ENCODE assay signal across 8 mouse cellular contexts in genomic region chr2:180025861-180026200, GRCm38 (mm10). TPM values are rescaled to one million over a fixed set of nuclear protein-coding genes. Genes with fewer than 3 reads are reported as not detected.
DNase-seq lines count a peak whose midpoint lies in the region; ATAC-seq and TF ChIP-seq lines count a peak whose summit lies in the region.

No protein-coding gene starts in this region.

- TF ChIP-seq EP300 in MEL (IDR thresholded peaks at IDR 0.05; ENCODE audit: low read depth in 1 of 2, low read length in 2 of 2): no peak

- no peak overlapping the region for H3K27ac ChIP-seq in heart, embryonic 16.5 days (ENCODE audit: low read length)
- H3K27ac ChIP-seq in MEL (ENCODE audit: control insufficient read depth, low read depth, low read length): no peak overlapping the region
- peak overlapping the region; percentile 97 for H3K27ac ChIP-seq in hindbrain, embryonic 12.5 days
- peak overlapping the region; percentile 95 for H3K27ac ChIP-seq in midbrain, embryonic 12.5 days (replicated peaks)

- peak overlapping the region; percentile 92 for H3K4me2 ChIP-seq in heart, embryonic 16.5 days (ENCODE audit: low read depth, low read length)
- H3K4me2 ChIP-seq in hindbrain, embryonic 12.5 days (replicated peaks): peak overlapping the region; percentile 91
- peak overlapping the region; percentile 95 for H3K4me2 ChIP-seq in midbrain, embryonic 12.5 days (replicated peaks)

- no peaks in the 10 kb centered on the region for H3K27me3 ChIP-seq in heart, embryonic 16.5 days (ENCODE audit: control insufficient read depth, insufficient read depth, low read length)
- peaks cover 2 to 5% of the 10 kb centered on the region in 2 experiments; a peak in 3 of 4 replicates for H3K27me3 ChIP-seq in MEL (ENCODE audit: control insufficient read depth in 1 of 2, insufficient read depth in 2 of 2, low read length in 2 of 2)
- peaks cover 28% of the 10 kb centered on the region for H3K27me3 ChIP-seq in hindbrain, embryonic 12.5 days
- peaks cover 29% of the 10 kb centered on the region for H3K27me3 ChIP-seq in midbrain, embryonic 12.5 days

- TF ChIP-seq RAD21 in MEL (IDR thresholded peaks at IDR 0.05; ENCODE audit: low read depth, low read length): no peak

- no peaks in the 10 kb centered on the region for H3K9me3 ChIP-seq in heart, embryonic 16.5 days (replicated peaks; ENCODE audit: control insufficient read depth, low read length)
- H3K9me3 ChIP-seq in MEL (replicated peaks; ENCODE audit: insufficient read depth, low read length): no peaks in the 10 kb centered on the region
- H3K9me3 ChIP-seq in hindbrain, embryonic 12.5 days (replicated peaks): no peaks in the 10 kb centered on the region
- no peaks in the 10 kb centered on the region for H3K9me3 ChIP-seq in midbrain, embryonic 12.5 days

- H3K36me3 ChIP-seq in heart, embryonic 16.5 days (ENCODE audit: control insufficient read depth, insufficient read depth): peaks cover 14% of the 10 kb centered on the region
- H3K36me3 ChIP-seq in MEL (ENCODE audit: control insufficient read depth in 1 of 2, insufficient read depth in 2 of 2, low read length in 2 of 2): peaks cover 7 to 13% of the 10 kb centered on the region in 2 experiments; a peak in 3 of 4 replicates
- H3K36me3 ChIP-seq in hindbrain, embryonic 12.5 days: peaks cover 36% of the 10 kb centered on the region
- peaks cover 42% of the 10 kb centered on the region for H3K36me3 ChIP-seq in midbrain, embryonic 12.5 days

- TF ChIP-seq CTCF in MEL (IDR thresholded peaks at IDR 0.05 in 2 of 3, conservative IDR thresholded peaks at IDR 0.05 in 1 of 3; ENCODE audit: control insufficient read depth in 1 of 3, insufficient read depth in 1 of 3, low read depth in 2 of 3, low read length in 3 of 3, poor library complexity in 1 of 3, severe bottlenecking in 1 of 3): no peak

- 13% methylated on average over 6 of the region's 6 CpGs for WGBS in heart, embryonic 16.5 days
- WGBS in hindbrain, embryonic 12.5 days: 6% methylated on average over 6 of the region's 6 CpGs
- 8% methylated on average over 6 of the region's 6 CpGs for WGBS in midbrain, embryonic 12.5 days

- peak overlapping the region; percentile 90 for H3K9ac ChIP-seq in heart, embryonic 16.5 days (ENCODE audit: low read length)
- peak overlapping the region; percentile 79 for H3K9ac ChIP-seq in MEL (ENCODE audit: control insufficient read depth, low read depth, low read length, poor library complexity, severe bottlenecking)
- peak overlapping the region; percentile 94 for H3K9ac ChIP-seq in hindbrain, embryonic 12.5 days
- H3K9ac ChIP-seq in midbrain, embryonic 12.5 days (replicated peaks): peak overlapping the region; percentile 99

- ATAC-seq in heart, embryonic 16.5 days (replicated peaks; ENCODE audit: extremely low read depth, insufficient read depth, low FRiP score): no peak
- no peak for ATAC-seq in hindbrain, embryonic 12.5 days (ENCODE audit: low FRiP score)
- no peak for ATAC-seq in midbrain, embryonic 12.5 days (ENCODE audit: low FRiP score, low read depth)

- DNase-seq in heart, postnatal 4 days: no peak
- no peak for DNase-seq in MEL (ENCODE audit: low read depth, low spot score)
- DNase-seq in frontal cortex, postnatal 36 days (ENCODE audit: low spot score in 2 of 2): no peak
- DNase-seq in cerebellum, postnatal 25 days: no peak
- no peak for DNase-seq in left cerebral cortex, postnatal 14 days (ENCODE audit: low spot score in 2 of 2)

- H3K4me1 ChIP-seq in heart, embryonic 16.5 days (ENCODE audit: control insufficient read depth, insufficient read depth, low read length): peaks cover 33% of the 10 kb centered on the region
- peaks cover 3 to 16% of the 10 kb centered on the region in 2 experiments for H3K4me1 ChIP-seq in MEL (ENCODE audit: control insufficient read depth in 1 of 2, insufficient read depth in 2 of 2, low read length in 2 of 2)
- H3K4me1 ChIP-seq in hindbrain, embryonic 12.5 days: peaks cover 39% of the 10 kb centered on the region
- H3K4me1 ChIP-seq in midbrain, embryonic 12.5 days: peaks cover 38% of the 10 kb centered on the region

- peaks cover 32% of the 10 kb centered on the region for H3K79me2 ChIP-seq in MEL (ENCODE audit: control insufficient read depth, insufficient read depth, low read length, poor library complexity)

- H3K4me3 ChIP-seq in heart, embryonic 16.5 days (ENCODE audit: low read length): peak overlapping the region; percentile 91
- peak overlapping the region; percentile 75 to 80 for H3K4me3 ChIP-seq in MEL (ENCODE audit: control insufficient read depth in 1 of 2, insufficient read depth in 1 of 2, low read depth in 2 of 2, low read length in 2 of 2)
- peak overlapping the region; percentile 72 for H3K4me3 ChIP-seq in hindbrain, embryonic 12.5 days
- peak overlapping the region; percentile 98 for H3K4me3 ChIP-seq in midbrain, embryonic 12.5 days

- no peak for TF ChIP-seq POLR2A in MEL (IDR thresholded peaks at IDR 0.05; ENCODE audit: control insufficient read depth in 1 of 2, insufficient read depth in 1 of 2, low read depth in 1 of 2, low read length in 2 of 2, poor library complexity in 1 of 2)

- intact Hi-C loops in left cerebral cortex, postnatal 14 days (cut with DNase I): loop anchor here (1.0 to 2.0 kb wide), 3 partner anchors 16 to 109 kb away; partner anchors contain the start of genes Psma7, Ss18l1 and Taf4

TF ChIP-seq in MEL, 35 proteins besides CTCF, POLR2A, EP300 and RAD21 (continues in another document):
- TF ChIP-seq MAZ (IDR thresholded peaks at IDR 0.05; ENCODE audit: low read depth, low read length) (no peak), MEF2A (IDR thresholded peaks at IDR 0.05; ENCODE audit: extremely low read depth, insufficient replicate concordance, low read depth, low read length, poor library complexity, severe bottlenecking) (no peak), NRF1 (IDR thresholded peaks at IDR 0.05; ENCODE audit: insufficient read depth, low read depth, low read length, poor library complexity, severe bottlenecking) (no peak), MAFK (IDR thresholded peaks at IDR 0.05; ENCODE audit: borderline replicate concordance, low read depth, low read length) (no peak), GABPA (IDR thresholded peaks at IDR 0.05; ENCODE audit: low read depth, low read length) (no peak), HCFC1 (IDR thresholded peaks at IDR 0.05; ENCODE audit: low read depth, low read length) (no peak), CHD1 (IDR thresholded peaks at IDR 0.05; ENCODE audit: low read depth, low read length) (no peak), MXI1 (IDR thresholded peaks at IDR 0.05; ENCODE audit: low read depth, low read length) (no peak)

RNA-seq across cellular contexts. Expression of gene Lsm14b, which starts 1.0 kb away (rescaled TPM):
- 4.5 and 6.7 TPM in 2 replicates for polyA plus RNA-seq in heart, embryonic 16.5 days (2015; fragmentation: Nextera tagmentation; extraction: Ambion mirVana)
- total RNA-seq in heart, postnatal 4 days (2021): 10 to 100 TPM; 48.7 to 49.8 TPM
- 33.9 and 34.2 TPM in 2 replicates for total RNA-seq in MEL (2012; rRNA removed)
- 10 to 100 TPM in 1 of 2 experiments, not detected in 1; 44.4 TPM for polyA plus RNA-seq in MEL (2012; ENCODE audit: insufficient read depth in 1 of 2, insufficient read length in 2 of 2, low read depth in 1 of 2, low replicate concordance in 2 of 2, missing spikeins in 1 of 2)
- 14.1 and 16.7 TPM in 2 replicates for polyA plus RNA-seq in hindbrain, embryonic 12.5 days (2016; fragmentation: Nextera tagmentation; extraction: Ambion mirVana)
- polyA plus RNA-seq in midbrain, embryonic 12.5 days (2016; fragmentation: Nextera tagmentation; extraction: Ambion mirVana): 16.9 and 19.5 TPM in 2 replicates
- total RNA-seq in left cerebral cortex, postnatal 14 days (2021): 100 to 1,000 TPM; 129 to 133 TPM

RNA-seq across cellular contexts. Expression of gene Psma7, which starts 16.4 kb away (rescaled TPM):
- 389 and 421 TPM in 2 replicates for polyA plus RNA-seq in heart, embryonic 16.5 days (2015; fragmentation: Nextera tagmentation; extraction: Ambion mirVana)
- 100 to 1,000 TPM; 174 to 190 TPM for total RNA-seq in heart, postnatal 4 days (2021)
- 515 and 606 TPM in 2 replicates for total RNA-seq in MEL (2012; rRNA removed)
- 100 to 1,000 TPM; 394 to 458 TPM for polyA plus RNA-seq in MEL (2012; ENCODE audit: insufficient read depth in 1 of 2, insufficient read length in 2 of 2, low read depth in 1 of 2, low replicate concordance in 2 of 2, missing spikeins in 1 of 2)
- 630 and 656 TPM in 2 replicates for polyA plus RNA-seq in hindbrain, embryonic 12.5 days (2016; fragmentation: Nextera tagmentation; extraction: Ambion mirVana)
- polyA plus RNA-seq in midbrain, embryonic 12.5 days (2016; fragmentation: Nextera tagmentation; extraction: Ambion mirVana): 613 and 651 TPM in 2 replicates
- total RNA-seq in left cerebral cortex, postnatal 14 days (2021): 100 to 1,000 TPM; 190 to 195 TPM

RNA-seq across cellular contexts. Expression of gene Ss18l1, which starts 16.5 kb away (rescaled TPM):
- polyA plus RNA-seq in heart, embryonic 16.5 days (2015; fragmentation: Nextera tagmentation; extraction: Ambion mirVana): 3.2 and 3.5 TPM in 2 replicates
- total RNA-seq in heart, postnatal 4 days (2021): 1 to 10 TPM; 4.0 TPM
- 2.8 and 3.1 TPM in 2 replicates for total RNA-seq in MEL (2012; rRNA removed)
- 1 to 10 TPM in 1 of 2 experiments, not detected in 1; 4.3 TPM for polyA plus RNA-seq in MEL (2012; ENCODE audit: insufficient read depth in 1 of 2, insufficient read length in 2 of 2, low read depth in 1 of 2, low replicate concordance in 2 of 2, missing spikeins in 1 of 2)
- polyA plus RNA-seq in hindbrain, embryonic 12.5 days (2016; fragmentation: Nextera tagmentation; extraction: Ambion mirVana): 32.9 and 37.7 TPM in 2 replicates
- 30.2 and 32.5 TPM in 2 replicates for polyA plus RNA-seq in midbrain, embryonic 12.5 days (2016; fragmentation: Nextera tagmentation; extraction: Ambion mirVana)
- total RNA-seq in left cerebral cortex, postnatal 14 days (2021): 10 to 100 TPM; 33.8 to 35.0 TPM

RNA-seq across cellular contexts. Expression of gene Mtg2, which starts 44.6 kb away (rescaled TPM):
- 30.2 and 30.8 TPM in 2 replicates for polyA plus RNA-seq in heart, embryonic 16.5 days (2015; fragmentation: Nextera tagmentation; extraction: Ambion mirVana)
- 10 to 100 TPM; 14.2 to 16.5 TPM for total RNA-seq in heart, postnatal 4 days (2021)
- total RNA-seq in MEL (2012; rRNA removed): 35.2 and 41.2 TPM in 2 replicates
- polyA plus RNA-seq in MEL (2012; ENCODE audit: insufficient read depth in 1 of 2, insufficient read length in 2 of 2, low read depth in 1 of 2, low replicate concordance in 2 of 2, missing spikeins in 1 of 2): 10 to 100 TPM in 1 of 2 experiments, not detected in 1; 30.9 TPM
- 30.0 and 31.4 TPM in 2 replicates for polyA plus RNA-seq in hindbrain, embryonic 12.5 days (2016; fragmentation: Nextera tagmentation; extraction: Ambion mirVana)
- polyA plus RNA-seq in midbrain, embryonic 12.5 days (2016; fragmentation: Nextera tagmentation; extraction: Ambion mirVana): 31.8 and 35.0 TPM in 2 replicates
- total RNA-seq in left cerebral cortex, postnatal 14 days (2021): 10 to 100 TPM; 16.1 to 17.8 TPM

RNA-seq across cellular contexts. Expression of gene Taf4, which starts 49.4 kb away (rescaled TPM):
- polyA plus RNA-seq in heart, embryonic 16.5 days (2015; fragmentation: Nextera tagmentation; extraction: Ambion mirVana): 2.1 TPM in 2 replicates
- total RNA-seq in heart, postnatal 4 days (2021): 10 to 100 TPM; 18.3 to 20.6 TPM
- total RNA-seq in MEL (2012; rRNA removed): 6.3 and 9.9 TPM in 2 replicates
- 10 to 100 TPM in 1 of 2 experiments, not detected in 1; 21.8 TPM for polyA plus RNA-seq in MEL (2012; ENCODE audit: insufficient read depth in 1 of 2, insufficient read length in 2 of 2, low read depth in 1 of 2, low replicate concordance in 2 of 2, missing spikeins in 1 of 2)
- polyA plus RNA-seq in hindbrain, embryonic 12.5 days (2016; fragmentation: Nextera tagmentation; extraction: Ambion mirVana): 3.5 and 5.2 TPM in 2 replicates
- 5.0 and 5.1 TPM in 2 replicates for polyA plus RNA-seq in midbrain, embryonic 12.5 days (2016; fragmentation: Nextera tagmentation; extraction: Ambion mirVana)
- 10 to 100 TPM; 15.2 to 17.4 TPM for total RNA-seq in left cerebral cortex, postnatal 14 days (2021)

Comparison
In these comparisons a context has a peak if more than half of its experiments do, and no peak if none do; other contexts are left out.
1. H3K27ac ChIP-seq: peak in hindbrain, embryonic 12.5 days (single experiment) and midbrain, embryonic 12.5 days (single experiment); none in heart, embryonic 16.5 days (single experiment) and MEL (single experiment).
2. Peak in every context shown above with its lines, with median percentiles within 50 percentile points of each other: H3K4me2 ChIP-seq, H3K4me3 ChIP-seq and H3K9ac ChIP-seq.